Mouse (Mus musculus) cerebellum, adult 2 months (tissue): ENCODE data around the gene Nfic. TPM values are rescaled to one million over a fixed set of nuclear protein-coding genes. Genes with fewer than 3 reads are reported as not detected.

Experiments used
- DNase-seq, 2 experiments: peaks; one replicate each; pipeline ENCODE4 v3.0.0; 2021
- H3K27ac ChIP-seq: fragments of 200-500 bp; 2 replicates; pipeline ENCODE4 v1.5.1; 2012; ENCODE audit warnings: low read length, control low read depth, inconsistent platforms; ENCODE audit not compliant: insufficient read depth
- H3K27me3 ChIP-seq: fragments of 200-500 bp; 2 replicates; pipeline ENCODE4 v1.6.1; 2012; ENCODE audit warnings: inconsistent platforms, mild to moderate bottlenecking, low read length, moderate library complexity; ENCODE audit not compliant: control insufficient read depth, insufficient read depth
- H3K4me1 ChIP-seq: fragments of 200-500 bp; 2 replicates; pipeline ENCODE4 v1.6.1; 2011; ENCODE audit warnings: low read length; ENCODE audit not compliant: control insufficient read depth, insufficient read depth
- H3K4me3 ChIP-seq: fragments of 200-500 bp; replicated peaks from 2 replicates; pipeline ENCODE3; 2011; ENCODE audit warnings: mild to moderate bottlenecking, low read depth, low read length, control low read depth; ENCODE audit not compliant: insufficient read depth
- CTCF ChIP-seq: fragments of 200-500 bp; IDR thresholded peaks from 2 replicates; pipeline ENCODE4 v1.5.1; 2011; ENCODE audit warnings: low read depth, mild to moderate bottlenecking, control low read depth, low read length, moderate library complexity, borderline replicate concordance; ENCODE audit not compliant: insufficient read depth
- POLR2A ChIP-seq: fragments of 200-500 bp; IDR thresholded peaks from 2 replicates; pipeline ENCODE4 v1.6.1; 2011; ENCODE audit warnings: low read length, control low read depth, borderline replicate concordance; ENCODE audit not compliant: insufficient read depth
- WGBS: fragments of 180-500 bp; shearing (Covaris S2); methylation state at CpG from one replicate; pipeline ENCODE4 v1.1.7; 2018; 5-methylcytosine and 5-hydroxymethylcytosine counted together
- polyA plus RNA-seq: library from polyadenylated mRNA; depleted of rRNA; stranded (reverse); fragments of >200 nt; gene quantifications from 2 replicates; pipeline ENCODE4 v1.2.3, GENCODE M21; 2012

Nfic gene
- polyA plus RNA-seq, 1 experiment, result 103 TPM

- peak in 1 of 2 experiments; percentile 53 for DNase-seq
- H3K27ac ChIP-seq, result no peak overlapping the region
- TF ChIP-seq POLR2A (no peak), CTCF (no peak)
- H3K27me3 ChIP-seq, result no peaks in the 10 kb centered on the region
- 15% methylated on average over 28 of the region's 28 CpGs for WGBS
- no peak overlapping the region for H3K4me3 ChIP-seq
- H3K4me1 ChIP-seq, result peaks cover 20% of the 10 kb centered on the region
Measured at GRCm38 (mm10) chr10:81364666-81365065, 90.8 kb downstream of the Nfic start.

- Histone ChIP-seq H3K4me3 (no peak overlapping the region), H3K27me3 (no peaks in the 10 kb centered on the region), H3K4me1 (peaks cover 27% of the 10 kb centered on the region), H3K27ac (no peak overlapping the region)
- no peak for DNase-seq
- TF ChIP-seq CTCF (no peak), POLR2A (no peak)
- WGBS, result 46% methylated on average over 54 of the region's 54 CpGs
Measured at GRCm38 (mm10) chr10:81363436-81364346, 91.7 kb downstream of the Nfic start.

- Histone ChIP-seq H3K27me3 (no peaks in the 10 kb centered on the region), H3K27ac (no peak overlapping the region), H3K4me3 (no peak overlapping the region), H3K4me1 (peaks cover 30% of the 10 kb centered on the region)
- 82% methylated on average over 12 of the region's 12 CpGs for WGBS
- no peak for TF ChIP-seq POLR2A
- no peak for TF ChIP-seq CTCF
- no peak for DNase-seq
Measured at GRCm38 (mm10) chr10:81362336-81362949, 93.0 kb downstream of the Nfic start.

GRCm38 (mm10) chr10:81360721-81361120 lies 94.7 kb downstream of the Nfic start:
- no peak for DNase-seq
- H3K4me1 ChIP-seq, result peaks cover 34% of the 10 kb centered on the region
- WGBS, result 74% methylated on average over 8 of the region's 8 CpGs
- H3K27ac ChIP-seq, result no peak overlapping the region
- TF ChIP-seq POLR2A, result no peak
- no peak for TF ChIP-seq CTCF
- no peaks in the 10 kb centered on the region for H3K27me3 ChIP-seq
- no peak overlapping the region for H3K4me3 ChIP-seq

GRCm38 (mm10) chr10:81358841-81359240 lies 96.6 kb downstream of the Nfic start:
- 75% methylated on average over 1 of the region's 1 CpGs for WGBS
- no peak for TF ChIP-seq CTCF
- no peak for TF ChIP-seq POLR2A
- H3K4me1 ChIP-seq, result peaks cover 20% of the 10 kb centered on the region
- DNase-seq, result no peak
- no peak overlapping the region for H3K27ac ChIP-seq
- H3K27me3 ChIP-seq, result no peaks in the 10 kb centered on the region
- peak overlapping the region; percentile 82 for H3K4me3 ChIP-seq

- Histone ChIP-seq H3K4me1 (peaks cover 20% of the 10 kb centered on the region), H3K27ac (no peak overlapping the region), H3K4me3 (peak overlapping the region; percentile 82), H3K27me3 (no peaks in the 10 kb centered on the region)
- DNase-seq, result no peak
- WGBS, result 12% methylated on average over 4 of the region's 4 CpGs
- TF ChIP-seq CTCF, result no peak
- TF ChIP-seq POLR2A, result no peak
Measured at GRCm38 (mm10) chr10:81358209-81358608, 97.2 kb downstream of the Nfic start.

- Histone ChIP-seq H3K27me3 (no peaks in the 10 kb centered on the region), H3K4me3 (peak within 1 kb of the TSS; percentile 82), H3K27ac (no peak within 1 kb of the TSS), H3K4me1 (peaks cover 20% of the 10 kb centered on the region)
- DNase-seq, result peak; percentile 92
- TF ChIP-seq POLR2A (peak; percentile 58), CTCF (no peak)
- 2% methylated on average over 79 of the region's 79 CpGs for WGBS
Measured at GRCm38 (mm10) chr10:81356991-81357844, 98.2 kb downstream of the Nfic start, which contains the start of gene Mfsd12. Gene Mfsd12, plus strand, starts transcription at chr10:81357491.
